Mouse (Mus musculus): Measurements from ENCODE around the gene Il1b. TPM values are rescaled to one million over a fixed set of nuclear protein-coding genes. Genes with fewer than 3 reads are reported as not detected.

Gene Il1b
- polyA plus RNA-seq, 1 experiment: 0.15 TPM

DNA sequence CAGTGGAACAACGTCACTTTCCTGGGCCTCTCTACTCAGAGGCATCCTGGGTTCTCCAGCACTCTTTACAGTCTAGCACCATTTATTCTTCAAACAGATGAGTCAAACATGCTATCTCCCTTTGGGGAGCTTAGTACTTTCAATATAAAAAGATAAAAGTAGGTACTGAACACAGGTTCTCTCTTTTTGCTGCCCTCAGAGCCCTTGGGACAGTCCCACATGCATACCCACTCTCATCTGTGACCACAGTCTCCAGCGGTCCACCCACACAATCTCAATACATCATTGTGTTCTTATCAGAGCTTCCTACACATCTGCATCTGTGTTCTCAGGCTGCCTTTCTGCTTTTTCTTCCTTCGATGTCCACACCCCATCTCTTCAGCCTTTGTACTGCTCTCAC lies 14.4 kb upstream of the Il1b start:
- 87% methylated on average over 3 of the region's 3 CpGs for WGBS
- Histone ChIP-seq H3K4me3 (replicated peaks; ENCODE audit: insufficient read depth, low read depth, low read length) (no peak overlapping the region), H3K4me1 (ENCODE audit: control insufficient read depth, insufficient read depth, low read length) (no peaks in the 10 kb centered on the region), H3K27me3 (ENCODE audit: control insufficient read depth, insufficient read depth, low read length) (no peaks in the 10 kb centered on the region), H3K27ac (ENCODE audit: insufficient read depth, low read length) (no peak overlapping the region)
- no peak for DNase-seq
- no peak for TF ChIP-seq POLR2A (IDR thresholded peaks at IDR 0.05; ENCODE audit: borderline replicate concordance, insufficient read depth, low read length)
- TF ChIP-seq CTCF (IDR thresholded peaks at IDR 0.05; ENCODE audit: borderline replicate concordance, insufficient read depth, low read depth, low read length): no peak

DNA sequence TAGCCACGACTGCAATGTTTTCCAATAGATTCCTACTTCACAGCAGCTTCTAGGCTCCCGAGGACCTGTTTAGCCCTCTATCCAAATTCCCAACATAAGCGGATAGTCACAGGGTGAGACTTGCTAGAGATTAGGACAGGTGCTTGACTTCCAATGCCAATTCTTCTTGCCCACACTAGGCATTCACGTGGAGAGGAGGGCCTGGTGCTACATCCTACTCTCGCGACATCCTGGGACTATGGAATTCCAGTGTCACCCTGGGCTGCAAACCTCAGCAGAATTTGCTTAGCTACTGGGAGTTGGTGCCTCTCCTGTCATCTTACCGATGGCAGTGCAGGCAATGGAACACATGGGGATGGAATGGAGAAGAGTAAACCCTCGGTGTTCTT lies 13.3 kb upstream of the Il1b start:
- no peaks in the 10 kb centered on the region for H3K4me1 ChIP-seq (ENCODE audit: control insufficient read depth, insufficient read depth, low read length)
- no peaks in the 10 kb centered on the region for H3K27me3 ChIP-seq (ENCODE audit: control insufficient read depth, insufficient read depth, low read length)
- no peak overlapping the region for H3K4me3 ChIP-seq (replicated peaks; ENCODE audit: insufficient read depth, low read depth, low read length)
- 58% methylated on average over 8 of the region's 8 CpGs for WGBS
- DNase-seq: no peak
- no peak overlapping the region for H3K27ac ChIP-seq (ENCODE audit: insufficient read depth, low read length)
- no peak for TF ChIP-seq POLR2A (IDR thresholded peaks at IDR 0.05; ENCODE audit: borderline replicate concordance, insufficient read depth, low read length)
- TF ChIP-seq CTCF (IDR thresholded peaks at IDR 0.05; ENCODE audit: borderline replicate concordance, insufficient read depth, low read depth, low read length): no peak

GRCm38 (mm10) chr2:129383512-129384271 lies 12.8 kb upstream of the Il1b start:
- Histone ChIP-seq H3K4me1 (ENCODE audit: control insufficient read depth, insufficient read depth, low read length) (no peaks in the 10 kb centered on the region), H3K4me3 (replicated peaks; ENCODE audit: insufficient read depth, low read depth, low read length) (no peak overlapping the region), H3K27me3 (ENCODE audit: control insufficient read depth, insufficient read depth, low read length) (no peaks in the 10 kb centered on the region), H3K27ac (ENCODE audit: insufficient read depth, low read length) (no peak overlapping the region)
- TF ChIP-seq POLR2A (IDR thresholded peaks at IDR 0.05; ENCODE audit: borderline replicate concordance, insufficient read depth, low read length): no peak
- TF ChIP-seq CTCF (IDR thresholded peaks at IDR 0.05; ENCODE audit: borderline replicate concordance, insufficient read depth, low read depth, low read length): no peak
- DNase-seq: no peak
- 70% methylated on average over 8 of the region's 8 CpGs for WGBS

DNA sequence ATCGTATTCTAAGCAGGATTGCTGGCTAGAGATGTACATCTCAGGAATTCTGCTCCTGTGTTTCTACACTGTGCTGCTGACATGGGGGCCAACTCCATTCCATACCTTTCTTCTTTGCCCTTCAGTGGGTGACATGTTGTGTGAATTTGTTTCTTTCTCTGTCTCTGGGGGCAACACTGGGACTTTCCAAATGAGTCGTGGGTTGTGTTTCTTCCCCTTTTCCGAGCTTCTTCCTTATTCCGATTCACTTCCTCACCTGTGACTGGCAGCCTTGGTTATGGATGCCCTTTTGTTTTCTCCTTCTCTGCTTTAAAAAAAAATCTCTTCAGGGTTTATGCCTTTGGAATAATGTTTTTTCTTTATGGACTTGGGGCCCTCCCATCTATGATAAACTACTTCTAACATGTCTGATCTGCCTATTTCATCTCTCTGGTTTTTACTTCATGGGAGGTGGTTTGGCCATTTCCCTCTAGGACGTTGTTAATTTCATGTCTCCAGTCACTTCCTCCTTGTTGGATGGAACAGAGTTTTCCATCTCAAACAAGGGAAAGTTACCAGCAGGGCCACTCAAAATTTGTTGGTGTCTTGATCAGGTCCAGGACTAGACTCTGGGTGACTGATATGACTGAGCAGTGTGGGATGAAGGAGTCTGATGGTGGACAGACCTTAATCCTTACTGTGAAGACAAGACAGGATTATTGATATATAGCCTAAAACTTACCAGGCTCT lies 10.0 kb upstream of the Il1b start:
- H3K4me1 ChIP-seq (ENCODE audit: control insufficient read depth, insufficient read depth, low read length): no peaks in the 10 kb centered on the region
- H3K27me3 ChIP-seq (ENCODE audit: control insufficient read depth, insufficient read depth, low read length): no peaks in the 10 kb centered on the region
- 88% methylated on average over 5 of the region's 5 CpGs for WGBS
- no peak overlapping the region for H3K27ac ChIP-seq (ENCODE audit: insufficient read depth, low read length)
- TF ChIP-seq CTCF (IDR thresholded peaks at IDR 0.05; ENCODE audit: borderline replicate concordance, insufficient read depth, low read depth, low read length): no peak
- no peak for TF ChIP-seq POLR2A (IDR thresholded peaks at IDR 0.05; ENCODE audit: borderline replicate concordance, insufficient read depth, low read length)
- DNase-seq: no peak
- H3K4me3 ChIP-seq (replicated peaks; ENCODE audit: insufficient read depth, low read depth, low read length): no peak overlapping the region

DNA sequence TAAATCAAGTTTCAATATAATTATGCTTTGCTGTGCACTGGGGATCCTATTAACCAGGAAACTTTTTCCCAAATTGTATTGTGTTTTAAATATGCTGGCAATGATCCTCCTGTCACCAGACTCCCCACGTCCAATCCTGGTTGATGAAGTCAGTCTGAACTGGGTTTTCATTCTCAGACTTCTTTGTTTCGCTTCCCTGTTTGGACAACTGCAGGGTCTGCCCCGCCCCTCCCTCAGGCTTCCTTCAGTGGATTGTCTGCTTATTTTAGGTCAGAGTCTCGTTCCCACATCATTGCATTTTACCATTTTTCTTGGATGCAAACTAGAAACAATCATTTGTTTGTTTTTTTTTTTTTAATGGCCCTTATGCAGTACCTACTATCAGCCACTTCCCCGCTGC lies 9.3 kb upstream of the Il1b start:
- TF ChIP-seq CTCF (IDR thresholded peaks at IDR 0.05; ENCODE audit: borderline replicate concordance, insufficient read depth, low read depth, low read length) (no peak), POLR2A (IDR thresholded peaks at IDR 0.05; ENCODE audit: borderline replicate concordance, insufficient read depth, low read length) (no peak)
- Histone ChIP-seq H3K4me3 (replicated peaks; ENCODE audit: insufficient read depth, low read depth, low read length) (no peak overlapping the region), H3K27ac (ENCODE audit: insufficient read depth, low read length) (no peak overlapping the region), H3K27me3 (ENCODE audit: control insufficient read depth, insufficient read depth, low read length) (no peaks in the 10 kb centered on the region), H3K4me1 (ENCODE audit: control insufficient read depth, insufficient read depth, low read length) (no peaks in the 10 kb centered on the region)
- no peak for DNase-seq
- 63% methylated on average over 5 of the region's 5 CpGs for WGBS

- TF ChIP-seq CTCF (IDR thresholded peaks at IDR 0.05; ENCODE audit: borderline replicate concordance, insufficient read depth, low read depth, low read length) (no peak), POLR2A (IDR thresholded peaks at IDR 0.05; ENCODE audit: borderline replicate concordance, insufficient read depth, low read length) (no peak)
- no peaks in the 10 kb centered on the region for H3K27me3 ChIP-seq (ENCODE audit: control insufficient read depth, insufficient read depth, low read length)
- no peak for DNase-seq
- 89% methylated on average over 4 of the region's 4 CpGs for WGBS
- H3K27ac ChIP-seq (ENCODE audit: insufficient read depth, low read length): no peak overlapping the region
- H3K4me1 ChIP-seq (ENCODE audit: control insufficient read depth, insufficient read depth, low read length): no peaks in the 10 kb centered on the region
- no peak overlapping the region for H3K4me3 ChIP-seq (replicated peaks; ENCODE audit: insufficient read depth, low read depth, low read length)
These were observed 2.4 kb upstream of the Il1b start for GRCm38 (mm10) chr2:129373307-129373706.

GRCm38 (mm10) chr2:129369615-129370014 lies 1.3 kb downstream of the Il1b start:
- 91% methylated on average over 3 of the region's 3 CpGs for WGBS
- TF ChIP-seq CTCF (IDR thresholded peaks at IDR 0.05; ENCODE audit: borderline replicate concordance, insufficient read depth, low read depth, low read length) (no peak), POLR2A (IDR thresholded peaks at IDR 0.05; ENCODE audit: borderline replicate concordance, insufficient read depth, low read length) (no peak)

DNA sequence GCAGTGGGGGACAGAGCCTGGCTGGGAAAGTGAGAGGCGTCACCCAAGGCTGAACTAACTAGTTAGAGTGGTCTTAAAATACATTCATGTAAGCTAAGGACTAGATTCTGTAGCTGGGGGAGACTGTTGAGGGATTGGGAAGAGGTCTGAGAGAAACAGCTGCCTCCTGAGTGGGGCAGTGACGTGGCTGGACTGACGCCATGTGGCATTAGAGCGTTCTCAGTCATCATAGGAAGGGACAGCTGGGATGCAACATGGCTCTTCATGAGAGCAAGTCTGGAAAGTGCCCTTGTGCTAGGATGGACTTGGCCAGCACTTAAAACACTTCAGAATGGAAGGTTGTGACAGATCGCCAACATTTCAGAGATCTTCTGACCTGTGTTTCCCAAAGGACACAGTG lies 2.1 kb downstream of the Il1b start:
- Histone ChIP-seq H3K27me3 (ENCODE audit: control insufficient read depth, insufficient read depth, low read length) (no peaks in the 10 kb centered on the region), H3K4me1 (ENCODE audit: control insufficient read depth, insufficient read depth, low read length) (no peaks in the 10 kb centered on the region), H3K27ac (ENCODE audit: insufficient read depth, low read length) (no peak overlapping the region), H3K4me3 (replicated peaks; ENCODE audit: insufficient read depth, low read depth, low read length) (no peak overlapping the region)
- TF ChIP-seq POLR2A (IDR thresholded peaks at IDR 0.05; ENCODE audit: borderline replicate concordance, insufficient read depth, low read length) (no peak), CTCF (IDR thresholded peaks at IDR 0.05; ENCODE audit: borderline replicate concordance, insufficient read depth, low read depth, low read length) (no peak)
- DNase-seq: no peak
- 41% methylated on average over 5 of the region's 5 CpGs for WGBS

More at GRCm38 (mm10) chr2:129369615-129370014, 1.3 kb downstream of the Il1b start:
- DNase-seq: no peak
- H3K4me3 ChIP-seq (replicated peaks; ENCODE audit: insufficient read depth, low read depth, low read length): no peak overlapping the region
- no peaks in the 10 kb centered on the region for H3K4me1 ChIP-seq (ENCODE audit: control insufficient read depth, insufficient read depth, low read length)
- no peaks in the 10 kb centered on the region for H3K27me3 ChIP-seq (ENCODE audit: control insufficient read depth, insufficient read depth, low read length)
- H3K27ac ChIP-seq (ENCODE audit: insufficient read depth, low read length): no peak overlapping the region
